Mouse (Mus musculus) limb, embryonic 13.5 days (tissue): Measurements from ENCODE around the gene Nmur1. TPM values are rescaled to one million over a fixed set of nuclear protein-coding genes. Genes with fewer than 3 reads are reported as not detected.
A peak's percentile ranks its signal among the peaks of the same experiment; 100 is the strongest.

Experiments
- ATAC-seq: fragments of 200-750 bp; cut with Nextera tagmentation; 2 replicates; pipeline ENCODE4 v1.8.0; 2017; ENCODE audit warnings: low read depth, moderate number of reproducible peaks, moderate TSS enrichment; ENCODE audit not compliant: low FRiP score
- H3K27ac ChIP-seq: fragments of 300-500 bp; sonication (generic); 2 replicates; pipeline ENCODE4 v1.5.1; 2015; ENCODE audit warnings: inconsistent platforms, mild to moderate bottlenecking, moderate library complexity
- H3K27me3 ChIP-seq: fragments of 300-500 bp; sonication (generic); 2 replicates; pipeline ENCODE4 v1.6.1; 2015; ENCODE audit warnings: mild to moderate bottlenecking, inconsistent platforms
- H3K36me3 ChIP-seq: fragments of 300-500 bp; sonication (generic); 2 replicates; pipeline ENCODE4 v1.6.1; 2015; ENCODE audit warnings: inconsistent platforms, mild to moderate bottlenecking, moderate library complexity
- H3K4me1 ChIP-seq: fragments of 300-500 bp; sonication (generic); 2 replicates; pipeline ENCODE4 v1.6.1; 2015; ENCODE audit warnings: inconsistent platforms
- H3K4me2 ChIP-seq: fragments of 300-500 bp; sonication (generic); replicated peaks from 2 replicates; pipeline ENCODE4 v1.6.1; 2015; ENCODE audit warnings: inconsistent platforms, mild to moderate bottlenecking, moderate library complexity
- H3K4me3 ChIP-seq: fragments of 300-500 bp; sonication (generic); 2 replicates; pipeline ENCODE4 v1.5.1; 2015; ENCODE audit warnings: moderate library complexity, mild to moderate bottlenecking, inconsistent platforms
- H3K9ac ChIP-seq: fragments of 300-500 bp; sonication (generic); 2 replicates; pipeline ENCODE4 v1.6.1; 2015; ENCODE audit warnings: mild to moderate bottlenecking, inconsistent platforms
- H3K9me3 ChIP-seq: fragments of 300-500 bp; sonication (generic); 2 replicates; pipeline ENCODE4 v1.6.1; 2016; ENCODE audit warnings: inconsistent platforms
- WGBS: fragments of 180-500 bp; shearing (Covaris S2); methylation state at CpG from one replicate; pipeline ENCODE4 v1.1.7; 2015; 5-methylcytosine and 5-hydroxymethylcytosine counted together
- polyA plus RNA-seq: library from polyadenylated mRNA; unstranded; fragments of >200 nt; fragmentation: Nextera tagmentation; extraction: Ambion mirVana; gene quantifications from 2 replicates; pipeline ENCODE4 v1.2.1, GENCODE M21; 2015

Nmur1 gene
- polyA plus RNA-seq, 1 experiment from 2014 or later, result not detected

DNA sequence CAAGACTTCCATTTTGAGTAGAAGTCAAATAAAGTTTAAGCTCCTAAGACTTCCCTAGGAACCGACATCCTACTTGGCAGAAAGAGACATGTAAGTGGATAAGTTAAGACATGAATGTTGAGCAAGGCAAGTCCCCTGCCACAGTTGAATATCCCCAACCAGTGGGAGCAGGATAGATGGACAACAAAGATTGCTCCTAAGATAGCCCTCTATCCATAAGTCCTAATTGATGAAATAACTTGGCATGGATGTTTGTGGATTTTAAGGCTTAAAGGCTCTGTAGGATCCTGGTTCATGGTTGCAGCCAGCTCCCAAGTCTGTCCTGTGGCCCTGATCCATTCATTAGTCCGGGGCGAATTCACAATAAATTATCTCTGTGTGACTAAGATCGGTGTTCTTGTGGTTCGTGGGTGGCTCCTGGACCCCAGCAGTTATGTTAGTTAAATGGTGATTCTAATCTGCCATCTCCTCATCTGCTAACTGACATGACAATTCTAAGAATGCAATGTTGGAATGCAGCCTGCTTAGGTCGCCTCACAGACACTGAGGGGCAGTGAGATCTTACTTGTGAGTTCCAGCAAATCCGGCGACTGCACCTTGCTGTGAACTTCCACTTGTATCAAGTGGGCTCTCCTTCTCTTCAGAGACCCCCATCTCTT lies 25.8 kb downstream of the Nmur1 start:
- peaks cover 9% of the 10 kb centered on the region for H3K4me1 ChIP-seq
- no peaks in the 10 kb centered on the region for H3K36me3 ChIP-seq
- WGBS, result 71% methylated on average over 8 of the region's 8 CpGs
- no peak overlapping the region for H3K4me3 ChIP-seq
- H3K9me3 ChIP-seq, result 0 out of 2 replicates have a peak, but pooled peaks cover 2% of the 10 kb centered on the region
- no peak overlapping the region for H3K4me2 ChIP-seq
- no peak overlapping the region for H3K27ac ChIP-seq
- no peak for ATAC-seq
- no peaks in the 10 kb centered on the region for H3K27me3 ChIP-seq
- H3K9ac ChIP-seq, result no peak overlapping the region

DNA sequence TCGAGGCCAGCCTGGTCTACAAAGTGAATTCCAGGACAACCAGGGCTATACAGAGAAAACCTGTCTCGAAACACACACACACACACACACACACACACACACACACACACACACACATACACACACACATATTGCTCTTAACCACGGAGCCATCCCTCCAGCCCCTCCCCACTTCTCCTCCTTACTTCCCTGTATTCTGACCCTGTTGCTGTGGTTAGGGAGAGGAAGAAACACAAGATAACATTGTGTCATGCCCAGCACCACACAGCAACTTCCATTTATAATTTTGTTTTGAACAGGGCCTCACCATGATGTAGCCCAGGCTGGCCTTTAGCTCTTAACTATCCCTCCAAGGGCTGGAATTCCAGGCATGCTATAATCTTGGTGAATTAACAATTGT lies 26.7 kb downstream of the Nmur1 start:
- Histone ChIP-seq H3K27ac (no peak overlapping the region), H3K4me3 (no peak overlapping the region), H3K9me3 (no peaks in the 10 kb centered on the region), H3K27me3 (no peaks in the 10 kb centered on the region), H3K4me2 (no peak overlapping the region), H3K4me1 (peaks cover 9% of the 10 kb centered on the region), H3K36me3 (no peaks in the 10 kb centered on the region), H3K9ac (no peak overlapping the region)
- no peak for ATAC-seq
- 87% methylated on average over 2 of the region's 3 CpGs for WGBS

DNA sequence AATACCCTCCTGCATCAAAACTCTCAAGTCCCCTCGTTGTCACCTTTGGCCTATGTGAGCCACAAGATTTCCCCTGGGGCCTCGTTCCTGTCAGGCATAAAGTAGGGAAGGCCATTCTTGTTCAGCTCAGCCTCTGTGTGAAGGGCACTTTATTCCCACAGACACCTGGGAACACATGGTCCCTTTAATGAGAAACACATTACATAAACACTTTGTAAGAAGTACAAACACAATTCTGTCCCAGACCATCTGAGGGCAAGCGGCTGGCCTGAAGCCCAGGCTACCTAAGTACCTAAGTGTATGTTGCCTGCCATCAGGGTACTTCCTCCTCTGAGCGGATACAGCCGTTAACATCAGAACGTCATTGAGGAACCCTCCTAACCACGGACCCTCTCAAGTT lies 27.8 kb downstream of the Nmur1 start:
- Histone ChIP-seq H3K4me3 (no peak overlapping the region), H3K9ac (no peak overlapping the region), H3K4me2 (no peak overlapping the region), H3K27me3 (no peaks in the 10 kb centered on the region), H3K9me3 (no peaks in the 10 kb centered on the region), H3K4me1 (peaks cover 9% of the 10 kb centered on the region), H3K27ac (no peak overlapping the region), H3K36me3 (no peaks in the 10 kb centered on the region)
- no peak for ATAC-seq
- 15% methylated on average over 7 of the region's 7 CpGs for WGBS

DNA sequence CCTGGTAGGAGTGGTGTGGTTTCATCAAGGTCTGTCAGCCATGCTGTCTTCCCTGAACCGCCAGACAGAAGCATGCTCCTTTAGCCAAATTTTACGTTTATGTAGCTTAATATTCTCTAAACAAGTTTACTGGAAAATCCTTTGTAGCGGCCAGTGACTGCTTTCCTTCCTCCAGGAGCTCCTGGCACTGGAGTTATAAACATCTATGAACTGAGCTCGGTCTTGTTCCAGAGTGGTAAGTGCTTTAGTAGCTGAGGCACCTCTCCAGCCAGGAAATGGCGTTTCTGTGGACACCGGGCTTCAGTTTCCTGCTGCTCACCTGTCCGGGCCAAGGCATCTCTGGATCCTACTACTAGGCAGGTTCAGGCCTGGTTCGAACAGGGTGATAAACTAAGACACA lies 28.4 kb downstream of the Nmur1 start:
- Histone ChIP-seq H3K4me3 (no peak overlapping the region), H3K4me1 (peaks cover 9% of the 10 kb centered on the region), H3K27ac (no peak overlapping the region; the same call in 1 of the 2 replicates), H3K36me3 (no peaks in the 10 kb centered on the region), H3K27me3 (no peaks in the 10 kb centered on the region), H3K4me2 (no peak overlapping the region), H3K9ac (no peak overlapping the region), H3K9me3 (no peaks in the 10 kb centered on the region)
- WGBS, result 58% methylated on average over 8 of the region's 8 CpGs
- ATAC-seq, result no peak

DNA sequence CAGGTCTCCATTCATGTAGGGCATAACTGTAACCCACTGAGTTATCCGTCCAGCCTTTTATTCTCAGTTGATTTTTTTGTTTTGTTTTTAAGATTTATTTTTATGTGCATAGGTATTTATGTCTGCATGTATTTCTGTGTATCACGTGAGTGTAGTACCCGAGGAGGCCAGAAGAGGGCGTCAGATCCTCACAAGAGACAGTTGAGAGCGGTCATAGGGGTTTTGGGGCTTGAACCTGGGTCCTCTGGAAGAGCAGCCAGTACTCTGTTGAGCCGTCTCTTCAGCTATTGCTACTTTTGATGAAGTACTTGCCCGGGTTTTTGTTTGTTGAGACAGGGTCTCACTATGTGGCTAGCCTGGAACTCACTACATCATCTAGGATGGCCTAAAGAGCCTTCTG lies 30.1 kb downstream of the Nmur1 start:
- no peak overlapping the region for H3K9ac ChIP-seq
- ATAC-seq, result no peak
- 72% methylated on average over 7 of the region's 7 CpGs for WGBS

DNA sequence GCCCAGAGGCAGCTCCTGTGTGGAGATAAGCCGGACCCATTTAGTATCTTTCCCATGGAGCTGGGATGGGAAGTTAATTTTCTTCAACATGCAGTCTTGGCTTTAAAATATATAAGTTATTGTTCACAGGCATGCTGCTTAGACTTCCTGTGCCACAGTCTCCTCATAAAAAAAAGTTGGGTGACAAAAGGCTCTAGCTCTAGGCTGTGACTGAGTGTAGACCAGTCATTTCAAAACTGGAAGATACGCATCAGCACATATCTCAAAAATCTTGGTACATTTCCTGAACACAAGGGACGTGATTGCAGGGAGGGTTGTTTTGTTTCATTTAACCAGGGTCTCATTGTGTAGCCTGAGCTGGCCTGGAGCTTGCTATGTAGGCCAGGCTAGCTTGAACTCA lies 31.8 kb downstream of the Nmur1 start:
- peaks cover 9% of the 10 kb centered on the region for H3K4me1 ChIP-seq
- no peak for ATAC-seq

More for the DNA sequence above, 30.1 kb downstream of the Nmur1 start:
- H3K4me2 ChIP-seq, result no peak overlapping the region
- peaks cover 9% of the 10 kb centered on the region for H3K4me1 ChIP-seq
- no peaks in the 10 kb centered on the region for H3K36me3 ChIP-seq
- H3K4me3 ChIP-seq, result no peak overlapping the region
- no peak overlapping the region for H3K27ac ChIP-seq
- no peaks in the 10 kb centered on the region for H3K9me3 ChIP-seq
- H3K27me3 ChIP-seq, result no peaks in the 10 kb centered on the region

DNA sequence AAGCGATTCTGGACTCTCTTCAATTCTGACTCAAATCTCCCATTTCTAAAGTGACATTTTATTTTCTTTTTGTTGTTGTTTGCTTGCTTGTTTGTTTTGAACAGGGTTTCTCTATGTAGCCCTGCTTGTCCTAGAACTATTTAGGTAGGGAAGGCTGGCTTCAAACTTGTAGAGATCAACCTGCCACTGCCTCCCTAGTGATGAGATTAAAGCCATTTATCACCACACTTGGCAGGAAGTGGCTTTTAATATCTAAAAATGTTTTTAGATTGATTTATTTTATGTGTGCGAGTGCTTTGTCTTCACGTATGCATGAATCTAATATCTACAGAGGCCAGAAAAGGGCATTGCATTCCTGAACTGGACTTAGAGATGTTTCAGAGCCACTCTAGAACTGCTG lies 32.8 kb downstream of the Nmur1 start:
- WGBS, result 90% methylated on average over 3 of the region's 3 CpGs

More for the DNA sequence above, 31.8 kb downstream of the Nmur1 start:
- 88% methylated on average over 3 of the region's 3 CpGs for WGBS
- no peaks in the 10 kb centered on the region for H3K27me3 ChIP-seq
- H3K36me3 ChIP-seq, result no peaks in the 10 kb centered on the region
- no peak overlapping the region for H3K9ac ChIP-seq
- no peak overlapping the region for H3K27ac ChIP-seq
- no peak overlapping the region for H3K4me3 ChIP-seq
- no peaks in the 10 kb centered on the region for H3K9me3 ChIP-seq
- no peak overlapping the region for H3K4me2 ChIP-seq

DNA sequence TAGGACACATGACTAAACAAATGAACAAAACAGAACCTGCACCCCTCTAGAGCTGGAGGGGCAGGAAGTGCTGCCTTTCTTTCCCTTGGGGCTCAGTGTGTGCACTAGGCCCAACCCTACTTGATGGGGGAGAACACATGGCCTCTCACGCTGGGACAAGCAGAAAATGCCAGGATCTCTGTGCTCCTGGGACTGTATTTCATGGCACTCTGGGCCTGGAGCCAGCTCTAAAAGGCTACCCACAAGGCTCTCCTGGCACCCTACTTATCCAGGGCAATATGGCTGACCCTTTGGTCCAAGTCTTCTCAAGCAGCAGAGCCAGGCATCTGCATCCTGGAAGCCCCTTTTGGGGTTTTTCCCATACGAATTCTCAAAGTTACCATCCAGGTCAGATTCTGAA lies 34.6 kb downstream of the Nmur1 start:
- no peaks in the 10 kb centered on the region for H3K4me1 ChIP-seq
- H3K9me3 ChIP-seq, result no peaks in the 10 kb centered on the region
- H3K27ac ChIP-seq, result no peak overlapping the region
- no peak overlapping the region for H3K9ac ChIP-seq
- no peaks in the 10 kb centered on the region for H3K36me3 ChIP-seq
- H3K4me2 ChIP-seq, result no peak overlapping the region
- no peak overlapping the region for H3K4me3 ChIP-seq
- no peaks in the 10 kb centered on the region for H3K27me3 ChIP-seq
- WGBS, result 58% methylated on average over 2 of the region's 2 CpGs
- ATAC-seq, result no peak

More for the DNA sequence above, 32.8 kb downstream of the Nmur1 start:
- H3K36me3 ChIP-seq, result no peaks in the 10 kb centered on the region
- no peak overlapping the region for H3K27ac ChIP-seq
- H3K4me3 ChIP-seq, result no peak overlapping the region
- no peaks in the 10 kb centered on the region for H3K27me3 ChIP-seq
- ATAC-seq, result no peak
- H3K9ac ChIP-seq, result no peak overlapping the region
- H3K4me2 ChIP-seq, result no peak overlapping the region
- peaks cover 6% of the 10 kb centered on the region for H3K4me1 ChIP-seq
- H3K9me3 ChIP-seq, result no peaks in the 10 kb centered on the region

DNA sequence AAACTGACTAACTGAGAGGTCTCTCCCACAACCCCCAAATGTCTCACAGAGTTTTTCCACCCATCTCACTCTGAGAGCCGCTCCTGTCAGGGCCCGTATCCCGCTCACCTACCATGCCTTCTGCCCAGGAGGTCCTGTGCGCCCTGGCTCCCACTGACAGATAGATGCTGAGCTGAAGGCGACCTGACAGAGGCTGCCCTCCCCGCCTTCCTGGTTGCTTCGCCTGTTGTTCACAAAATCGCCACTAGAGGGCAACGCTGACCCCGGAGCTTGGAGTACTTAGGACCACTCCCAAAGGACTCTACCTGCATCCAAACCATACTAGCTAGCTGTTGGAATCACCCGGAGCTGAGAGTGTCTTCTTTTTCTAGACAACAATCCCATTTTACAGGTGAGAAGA lies 36.8 kb downstream of the Nmur1 start:
- no peaks in the 10 kb centered on the region for H3K27me3 ChIP-seq
- no peak overlapping the region for H3K27ac ChIP-seq
- H3K36me3 ChIP-seq, result no peaks in the 10 kb centered on the region
- no peak overlapping the region for H3K4me2 ChIP-seq
- 6% methylated on average over 11 of the region's 11 CpGs for WGBS
- H3K4me3 ChIP-seq, result no peak overlapping the region
- H3K9me3 ChIP-seq, result no peaks in the 10 kb centered on the region
- H3K4me1 ChIP-seq, result no peaks in the 10 kb centered on the region
- ATAC-seq, result no peak
- no peak overlapping the region for H3K9ac ChIP-seq

DNA sequence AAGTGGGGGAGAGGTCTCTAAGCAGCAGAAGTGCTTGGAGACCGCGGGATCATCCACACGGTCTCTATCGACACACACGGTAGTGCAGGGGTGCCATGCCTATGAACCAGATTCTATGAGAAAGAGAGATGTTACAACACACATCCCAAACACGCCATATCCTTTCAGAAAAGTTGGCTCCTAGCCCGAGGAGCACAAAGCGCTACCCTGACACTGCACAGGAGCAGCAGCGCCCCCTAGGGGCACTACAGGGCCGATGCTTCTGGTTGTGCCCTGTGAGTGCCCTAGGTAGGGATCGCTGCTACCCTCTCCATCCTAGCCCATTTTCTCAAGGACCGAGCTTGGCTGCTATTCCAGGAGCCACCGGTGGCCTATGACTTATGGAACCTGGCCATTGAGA lies 45.0 kb downstream of the Nmur1 start:
- Histone ChIP-seq H3K4me2 (no peak overlapping the region), H3K36me3 (no peaks in the 10 kb centered on the region), H3K27me3 (no peaks in the 10 kb centered on the region), H3K27ac (no peak overlapping the region), H3K9ac (no peak overlapping the region), H3K4me1 (peaks cover 26% of the 10 kb centered on the region), H3K4me3 (no peak overlapping the region), H3K9me3 (no peaks in the 10 kb centered on the region)
- WGBS, result 36% methylated on average over 13 of the region's 13 CpGs
- no peak for ATAC-seq

DNA sequence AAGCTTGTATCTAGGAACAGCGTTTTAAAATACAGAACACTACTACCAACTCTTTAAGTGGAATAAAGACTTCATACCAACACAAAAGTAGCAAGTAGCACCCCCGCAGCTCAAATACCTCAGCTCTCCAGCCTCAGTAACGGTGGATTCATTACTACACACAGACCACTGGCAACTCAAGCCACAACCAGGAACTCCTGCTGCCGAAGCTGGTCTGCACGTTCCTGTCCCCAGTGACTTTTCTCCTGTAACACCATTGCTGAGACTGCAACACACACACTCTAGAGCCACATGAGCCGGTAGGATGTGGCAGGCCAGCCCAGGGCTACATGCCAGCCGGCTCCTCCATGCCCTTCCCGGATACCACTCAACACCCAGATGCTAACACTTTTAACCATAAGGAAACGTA lies 46.9 kb downstream of the Nmur1 start:
- no peaks in the 10 kb centered on the region for H3K27me3 ChIP-seq
- H3K9me3 ChIP-seq, result no peaks in the 10 kb centered on the region
- ATAC-seq, result no peak
- H3K36me3 ChIP-seq, result no peaks in the 10 kb centered on the region
- no peak overlapping the region for H3K9ac ChIP-seq
- H3K4me2 ChIP-seq, result peak overlapping the region; percentile 28
- WGBS, result 31% methylated on average over 9 of the region's 9 CpGs
- H3K27ac ChIP-seq, result peak overlapping the region; percentile 72
- no peak overlapping the region for H3K4me3 ChIP-seq
- H3K4me1 ChIP-seq, result peaks cover 26% of the 10 kb centered on the region

DNA sequence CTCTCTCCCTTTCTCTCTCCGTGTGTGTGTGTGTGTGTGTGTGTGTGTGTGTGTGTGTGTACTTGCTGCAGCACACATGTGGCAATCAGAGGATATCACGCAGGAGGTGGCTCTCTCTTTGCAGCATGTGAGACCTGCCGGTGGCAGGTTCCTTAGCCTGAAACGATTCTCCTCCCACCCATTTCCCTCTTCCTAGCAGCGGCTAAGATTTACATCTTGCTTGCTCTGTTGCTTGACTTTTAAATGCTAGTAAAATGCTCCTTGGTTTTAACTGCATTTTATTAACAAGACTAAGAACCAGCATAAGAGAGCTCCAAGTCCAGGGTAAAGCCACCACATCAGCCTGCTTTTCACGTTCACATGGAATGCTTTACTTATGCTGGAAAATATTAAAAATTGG lies 47.4 kb downstream of the Nmur1 start:
- no peak overlapping the region for H3K4me3 ChIP-seq
- H3K4me1 ChIP-seq, result peaks cover 26% of the 10 kb centered on the region
- no peaks in the 10 kb centered on the region for H3K36me3 ChIP-seq
- no peak overlapping the region for H3K9ac ChIP-seq
- no peaks in the 10 kb centered on the region for H3K9me3 ChIP-seq
- peak overlapping the region; percentile 2; the same call in 1 of the 2 replicates for H3K27ac ChIP-seq
- H3K27me3 ChIP-seq, result no peaks in the 10 kb centered on the region
- peak overlapping the region; percentile 34 for H3K4me2 ChIP-seq
- no peak for ATAC-seq
- WGBS, result 24% methylated on average over 6 of the region's 6 CpGs

DNA sequence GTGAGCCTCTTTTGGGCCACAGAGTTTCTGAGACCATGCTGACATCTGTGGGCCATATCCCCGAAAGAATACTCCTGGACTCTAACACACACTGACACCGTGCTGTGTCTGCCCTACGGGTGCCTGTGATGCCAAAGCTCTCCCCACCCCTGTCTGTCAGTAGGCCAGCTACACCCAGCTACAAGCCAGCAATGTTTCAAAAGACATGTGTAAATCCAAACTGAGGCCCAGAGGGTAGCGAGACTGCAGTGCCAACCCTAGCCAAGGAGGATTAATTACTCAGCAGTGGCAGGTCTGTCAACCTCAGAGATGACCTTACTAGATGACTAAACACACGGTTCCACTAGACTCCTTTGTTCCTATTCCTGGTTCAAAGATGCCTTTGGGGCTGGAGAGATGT lies 49.7 kb downstream of the Nmur1 start:
- Histone ChIP-seq H3K9ac (no peak overlapping the region), H3K27me3 (no peaks in the 10 kb centered on the region), H3K36me3 (no peaks in the 10 kb centered on the region), H3K9me3 (no peaks in the 10 kb centered on the region), H3K4me3 (no peak overlapping the region), H3K4me2 (no peak overlapping the region), H3K27ac (no peak overlapping the region), H3K4me1 (peaks cover 26% of the 10 kb centered on the region)
- ATAC-seq, result no peak
- 79% methylated on average over 5 of the region's 5 CpGs for WGBS
